Mouse (Mus musculus): ENCODE data around the gene Glra1. TPM values are rescaled to one million over a fixed set of nuclear protein-coding genes. Genes with fewer than 3 reads are reported as not detected.

Glra1 gene
- polyA plus RNA-seq, 1 experiment from 2014 or later = not detected

DNA sequence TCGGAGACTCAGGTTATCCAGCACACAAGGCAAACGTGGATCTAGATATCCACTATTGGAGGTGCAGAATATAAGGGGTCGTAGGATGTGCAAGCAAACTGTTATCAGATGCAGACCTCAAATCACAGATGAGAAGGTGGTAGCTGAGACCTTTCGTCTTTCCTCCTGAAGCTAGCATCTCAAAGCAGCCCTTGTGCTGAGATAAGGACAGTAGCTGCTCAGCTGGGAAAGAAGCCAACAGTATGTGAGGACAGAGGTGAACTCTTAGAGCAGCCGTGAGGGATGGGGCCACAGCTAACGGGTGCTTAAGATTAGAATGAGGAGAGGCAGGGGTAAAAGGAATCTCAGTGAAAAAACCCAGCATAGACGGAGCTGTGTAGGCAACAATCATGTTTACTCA, 65.9 kb downstream of the Glra1 start:
- Histone ChIP-seq H3K36me3 (ENCODE audit: control insufficient read depth, insufficient read depth, low read length) (no peaks in the 10 kb centered on the region), H3K4me2 (ENCODE audit: low read depth, severe bottlenecking) (no peak overlapping the region), H3K9me3 (ENCODE audit: control insufficient read depth, low read length) (no peaks in the 10 kb centered on the region), H3K9ac (ENCODE audit: low read length) (no peak overlapping the region), H3K27ac (replicated peaks; ENCODE audit: low read depth, low read length) (no peak overlapping the region), H3K4me1 (ENCODE audit: control insufficient read depth, insufficient read depth, low read length) (no peaks in the 10 kb centered on the region), H3K4me3 (ENCODE audit: low read depth, low read length) (no peak overlapping the region), H3K27me3 (ENCODE audit: control insufficient read depth, insufficient read depth, low read length) (no peaks in the 10 kb centered on the region)
- ATAC-seq (ENCODE audit: insufficient number of reproducible peaks, low FRiP score, low TSS enrichment, low read depth) = no peak
- WGBS = 77% methylated on average over 7 of the region's 7 CpGs
- DNase-seq (ENCODE audit: low spot score) = no peak

DNA sequence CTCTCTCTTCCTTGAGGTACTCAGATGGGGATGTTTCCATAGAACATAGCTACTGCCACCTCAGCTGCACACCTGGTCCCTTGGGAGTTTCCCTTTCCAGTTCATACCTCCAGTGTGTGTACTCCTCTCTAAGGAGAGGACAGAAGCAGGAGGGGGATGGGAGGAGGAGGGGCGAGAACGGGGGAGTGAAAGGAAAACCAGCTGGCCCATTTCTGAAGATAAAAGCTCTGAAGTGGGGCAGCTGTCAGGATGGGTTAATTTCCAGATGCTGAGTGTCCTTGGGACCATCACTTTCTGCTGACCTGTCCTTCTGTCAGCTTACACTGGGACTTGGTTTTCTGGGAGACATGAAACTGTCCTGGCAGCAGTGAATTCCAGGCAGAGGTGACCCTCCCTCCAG, 73.2 kb downstream of the Glra1 start:
- Histone ChIP-seq H3K36me3 (ENCODE audit: control insufficient read depth, insufficient read depth, low read length) (no peaks in the 10 kb centered on the region), H3K27ac (replicated peaks; ENCODE audit: low read depth, low read length) (no peak overlapping the region), H3K4me3 (ENCODE audit: low read depth, low read length) (no peak overlapping the region), H3K4me2 (ENCODE audit: low read depth, severe bottlenecking) (no peak overlapping the region), H3K4me1 (ENCODE audit: control insufficient read depth, insufficient read depth, low read length) (no peaks in the 10 kb centered on the region), H3K9ac (ENCODE audit: low read length) (no peak overlapping the region), H3K27me3 (ENCODE audit: control insufficient read depth, insufficient read depth, low read length) (no peaks in the 10 kb centered on the region), H3K9me3 (ENCODE audit: control insufficient read depth, low read length) (no peaks in the 10 kb centered on the region)
- DNase-seq (ENCODE audit: low spot score) = no peak
- WGBS = 22% methylated on average over 2 of the region's 2 CpGs
- no peak for ATAC-seq (ENCODE audit: insufficient number of reproducible peaks, low FRiP score, low TSS enrichment, low read depth)

DNA sequence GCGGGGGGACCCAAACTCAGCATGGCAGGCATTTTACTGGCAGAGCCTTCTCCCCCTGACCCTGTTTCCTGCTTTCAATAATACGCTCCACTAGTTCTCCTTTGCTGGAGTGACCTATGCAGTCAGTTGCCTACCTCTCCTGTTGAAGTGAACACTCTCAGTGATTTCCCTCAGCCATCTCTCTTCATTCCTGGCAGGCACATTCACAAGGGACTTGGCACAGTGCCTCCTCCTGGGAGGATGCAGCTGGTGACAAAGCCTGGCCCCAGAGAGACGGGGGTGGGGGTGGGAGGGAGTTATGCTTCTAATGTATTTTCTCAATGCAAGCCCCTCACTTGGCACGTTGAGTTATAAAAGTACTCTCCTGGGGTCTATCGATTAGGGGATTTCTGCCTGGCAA, 74.6 kb downstream of the Glra1 start:
- 79% methylated on average over 5 of the region's 5 CpGs for WGBS

GRCm38 (mm10) chr11:55530741-55531140, 77.3 kb downstream of the Glra1 start:
- Histone ChIP-seq H3K4me1 (ENCODE audit: control insufficient read depth, insufficient read depth, low read length) (no peaks in the 10 kb centered on the region), H3K27ac (replicated peaks; ENCODE audit: low read depth, low read length) (no peak overlapping the region), H3K4me3 (ENCODE audit: low read depth, low read length) (no peak overlapping the region), H3K36me3 (ENCODE audit: control insufficient read depth, insufficient read depth, low read length) (no peaks in the 10 kb centered on the region), H3K9ac (ENCODE audit: low read length) (no peak overlapping the region), H3K9me3 (ENCODE audit: control insufficient read depth, low read length) (no peaks in the 10 kb centered on the region), H3K4me2 (ENCODE audit: low read depth, severe bottlenecking) (no peak overlapping the region), H3K27me3 (ENCODE audit: control insufficient read depth, insufficient read depth, low read length) (no peaks in the 10 kb centered on the region)
- 81% methylated on average over 7 of the region's 7 CpGs for WGBS
- ATAC-seq (ENCODE audit: insufficient number of reproducible peaks, low FRiP score, low TSS enrichment, low read depth) (no peak), DNase-seq (ENCODE audit: low spot score) (no peak)

More for the DNA sequence above, 74.6 kb downstream of the Glra1 start:
- no peak for ATAC-seq (ENCODE audit: insufficient number of reproducible peaks, low FRiP score, low TSS enrichment, low read depth)
- Histone ChIP-seq H3K4me1 (ENCODE audit: control insufficient read depth, insufficient read depth, low read length) (no peaks in the 10 kb centered on the region), H3K4me2 (ENCODE audit: low read depth, severe bottlenecking) (no peak overlapping the region), H3K9ac (ENCODE audit: low read length) (no peak overlapping the region), H3K36me3 (ENCODE audit: control insufficient read depth, insufficient read depth, low read length) (no peaks in the 10 kb centered on the region), H3K4me3 (ENCODE audit: low read depth, low read length) (no peak overlapping the region), H3K27ac (replicated peaks; ENCODE audit: low read depth, low read length) (no peak overlapping the region), H3K9me3 (ENCODE audit: control insufficient read depth, low read length) (no peaks in the 10 kb centered on the region), H3K27me3 (ENCODE audit: control insufficient read depth, insufficient read depth, low read length) (no peaks in the 10 kb centered on the region)
- no peak for DNase-seq (ENCODE audit: low spot score)

DNA sequence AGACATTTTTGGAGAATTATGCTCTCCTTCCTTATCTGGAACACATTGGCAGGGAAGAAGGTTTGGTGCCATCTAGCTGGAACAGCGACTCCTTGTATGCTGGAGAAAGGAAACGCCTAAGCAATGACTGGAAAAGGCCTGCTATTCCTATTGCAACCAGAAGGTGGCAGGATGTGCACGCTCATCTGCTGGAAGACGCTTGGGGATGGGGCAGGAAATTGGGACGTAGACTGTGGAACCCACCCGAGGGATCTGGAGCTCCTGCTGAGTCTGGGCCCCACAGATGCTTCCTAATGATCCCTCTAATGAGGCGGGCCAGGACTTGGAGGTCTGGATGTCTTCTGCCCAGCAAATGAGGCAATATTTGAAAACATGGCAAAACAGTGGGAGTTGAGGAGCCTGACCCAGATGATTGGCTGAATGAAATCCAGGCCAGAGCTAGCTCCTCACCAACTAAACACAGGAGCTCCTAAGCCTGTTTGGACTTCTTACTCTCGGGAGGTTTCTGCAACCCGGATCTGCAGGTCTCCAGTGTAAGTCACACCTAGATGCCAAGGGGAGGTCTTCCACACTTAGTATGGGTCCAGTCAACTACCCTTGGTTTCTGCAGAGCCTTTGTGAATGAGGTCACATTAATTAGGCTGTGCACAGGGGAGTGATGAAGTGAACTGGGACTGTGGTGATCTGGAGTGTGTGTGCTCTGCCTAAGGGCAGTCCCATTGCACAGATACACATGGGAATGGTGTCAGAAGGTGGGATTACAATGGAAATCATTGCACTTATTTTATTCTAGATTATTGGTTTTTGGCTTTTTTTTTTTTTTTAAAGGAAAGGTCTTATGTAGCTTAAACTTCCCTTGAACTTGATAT, 89.0 kb downstream of the Glra1 start:
- Histone ChIP-seq H3K27ac (replicated peaks; ENCODE audit: low read depth, low read length) (no peak overlapping the region), H3K9me3 (ENCODE audit: control insufficient read depth, low read length) (no peaks in the 10 kb centered on the region), H3K27me3 (ENCODE audit: control insufficient read depth, insufficient read depth, low read length) (no peaks in the 10 kb centered on the region), H3K4me2 (ENCODE audit: low read depth, severe bottlenecking) (no peak overlapping the region), H3K4me1 (ENCODE audit: control insufficient read depth, insufficient read depth, low read length) (no peaks in the 10 kb centered on the region), H3K9ac (ENCODE audit: low read length) (no peak overlapping the region), H3K4me3 (ENCODE audit: low read depth, low read length) (no peak overlapping the region), H3K36me3 (ENCODE audit: control insufficient read depth, insufficient read depth, low read length) (no peaks in the 10 kb centered on the region)
- ATAC-seq (ENCODE audit: insufficient number of reproducible peaks, low FRiP score, low TSS enrichment, low read depth) (peak; percentile 70; the same call in 1 of the 2 replicates), DNase-seq (ENCODE audit: low spot score) (peak; percentile 85)
- 2% methylated on average over 9 of the region's 9 CpGs for WGBS

GRCm38 (mm10) chr11:55517666-55518065, 90.3 kb downstream of the Glra1 start:
- no peak for ATAC-seq (ENCODE audit: insufficient number of reproducible peaks, low FRiP score, low TSS enrichment, low read depth)
- no peak overlapping the region for H3K4me3 ChIP-seq (ENCODE audit: low read depth, low read length)
- H3K9me3 ChIP-seq (ENCODE audit: control insufficient read depth, low read length) = no peaks in the 10 kb centered on the region
- no peak for DNase-seq (ENCODE audit: low spot score)
- H3K9ac ChIP-seq (ENCODE audit: low read length) = no peak overlapping the region
- H3K27ac ChIP-seq (replicated peaks; ENCODE audit: low read depth, low read length) = no peak overlapping the region
- H3K27me3 ChIP-seq (ENCODE audit: control insufficient read depth, insufficient read depth, low read length) = no peaks in the 10 kb centered on the region
- H3K4me1 ChIP-seq (ENCODE audit: control insufficient read depth, insufficient read depth, low read length) = no peaks in the 10 kb centered on the region
- no peak overlapping the region for H3K4me2 ChIP-seq (ENCODE audit: low read depth, severe bottlenecking)
- no peaks in the 10 kb centered on the region for H3K36me3 ChIP-seq (ENCODE audit: control insufficient read depth, insufficient read depth, low read length)
- 67% methylated on average over 5 of the region's 5 CpGs for WGBS

DNA sequence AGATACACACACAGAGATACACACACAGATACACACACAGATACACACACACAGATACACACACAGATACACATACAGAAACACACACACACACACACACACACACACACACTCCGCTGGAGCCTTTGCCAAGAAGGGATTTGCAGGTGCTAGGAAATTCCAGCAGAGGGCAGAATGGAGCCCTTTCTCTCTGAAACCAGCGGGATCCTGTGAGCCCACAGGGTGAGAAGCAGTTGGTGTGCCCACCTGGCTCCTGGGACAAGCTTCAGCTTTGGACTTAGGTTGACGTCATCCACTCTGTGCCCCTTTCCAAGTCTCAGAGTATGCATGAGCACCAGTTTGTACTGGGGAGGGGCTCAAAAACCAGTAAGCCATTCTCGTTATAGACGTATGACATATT, 96.6 kb downstream of the Glra1 start:
- Histone ChIP-seq H3K27ac (replicated peaks; ENCODE audit: low read depth, low read length) (no peak overlapping the region), H3K36me3 (ENCODE audit: control insufficient read depth, insufficient read depth, low read length) (no peaks in the 10 kb centered on the region), H3K4me1 (ENCODE audit: control insufficient read depth, insufficient read depth, low read length) (no peaks in the 10 kb centered on the region), H3K9ac (ENCODE audit: low read length) (no peak overlapping the region), H3K27me3 (ENCODE audit: control insufficient read depth, insufficient read depth, low read length) (no peaks in the 10 kb centered on the region), H3K4me3 (ENCODE audit: low read depth, low read length) (no peak overlapping the region), H3K9me3 (ENCODE audit: control insufficient read depth, low read length) (no peaks in the 10 kb centered on the region), H3K4me2 (ENCODE audit: low read depth, severe bottlenecking) (no peak overlapping the region)
- WGBS = 50% methylated on average over 5 of the region's 5 CpGs
- no peak for ATAC-seq (ENCODE audit: insufficient number of reproducible peaks, low FRiP score, low TSS enrichment, low read depth)
- peak; percentile 40 for DNase-seq (ENCODE audit: low spot score)

GRCm38 (mm10) chr11:55505485-55505884, 102.5 kb downstream of the Glra1 start:
- Histone ChIP-seq H3K27ac (replicated peaks; ENCODE audit: low read depth, low read length) (no peak overlapping the region), H3K9ac (ENCODE audit: low read length) (no peak overlapping the region), H3K4me1 (ENCODE audit: control insufficient read depth, insufficient read depth, low read length) (no peaks in the 10 kb centered on the region), H3K4me3 (ENCODE audit: low read depth, low read length) (no peak overlapping the region), H3K4me2 (ENCODE audit: low read depth, severe bottlenecking) (no peak overlapping the region), H3K36me3 (ENCODE audit: control insufficient read depth, insufficient read depth, low read length) (peaks cover 7% of the 10 kb centered on the region), H3K27me3 (ENCODE audit: control insufficient read depth, insufficient read depth, low read length) (no peaks in the 10 kb centered on the region), H3K9me3 (ENCODE audit: control insufficient read depth, low read length) (no peaks in the 10 kb centered on the region)
- 86% methylated on average over 3 of the region's 3 CpGs for WGBS
- ATAC-seq (ENCODE audit: insufficient number of reproducible peaks, low FRiP score, low TSS enrichment, low read depth) (no peak), DNase-seq (ENCODE audit: low spot score) (no peak)

DNA sequence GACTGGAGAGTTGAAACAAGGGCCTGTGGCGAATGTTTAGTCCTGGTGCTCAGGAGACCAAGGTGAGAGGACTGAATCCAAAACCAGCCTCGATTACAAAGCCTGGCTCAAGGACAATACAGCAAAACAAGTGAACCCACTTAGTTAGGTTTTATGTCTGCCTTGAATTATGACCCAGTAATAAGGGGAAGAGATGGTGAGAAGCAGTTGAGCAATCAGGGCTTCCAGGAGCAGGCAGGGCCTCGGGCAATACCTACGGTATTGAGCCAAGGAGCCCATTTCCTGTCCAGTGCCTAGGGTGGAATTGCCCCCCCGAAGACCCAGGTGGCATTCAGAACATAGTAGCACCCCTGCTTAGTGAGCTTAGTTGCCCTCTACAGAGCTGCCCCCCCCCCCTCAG, 105.1 kb downstream of the Glra1 start:
- DNase-seq (ENCODE audit: low spot score) (no peak), ATAC-seq (ENCODE audit: insufficient number of reproducible peaks, low FRiP score, low TSS enrichment, low read depth) (no peak)
- Histone ChIP-seq H3K27me3 (ENCODE audit: control insufficient read depth, insufficient read depth, low read length) (no peaks in the 10 kb centered on the region), H3K4me2 (ENCODE audit: low read depth, severe bottlenecking) (no peak overlapping the region), H3K36me3 (ENCODE audit: control insufficient read depth, insufficient read depth, low read length) (peaks cover 14% of the 10 kb centered on the region), H3K4me3 (ENCODE audit: low read depth, low read length) (no peak overlapping the region), H3K9me3 (ENCODE audit: control insufficient read depth, low read length) (no peaks in the 10 kb centered on the region), H3K27ac (replicated peaks; ENCODE audit: low read depth, low read length) (no peak overlapping the region), H3K4me1 (ENCODE audit: control insufficient read depth, insufficient read depth, low read length) (no peaks in the 10 kb centered on the region), H3K9ac (ENCODE audit: low read length) (no peak overlapping the region)
- WGBS = 65% methylated on average over 5 of the region's 5 CpGs
